Mouse (Mus musculus): ENCODE results near the gene Kcnk4. TPM values are rescaled to one million over a fixed set of nuclear protein-coding genes. Genes with fewer than 3 reads are reported as not detected.

Gene Kcnk4
- polyA plus RNA-seq, 1 experiment = 2.1 TPM

GRCm38 (mm10) chr19:6919876-6920740, 14.2 kb downstream of the Kcnk4 start:
- TF ChIP-seq POLR2A (IDR thresholded peaks at IDR 0.05; ENCODE audit: borderline replicate concordance, extremely low read depth, insufficient read depth, insufficient read length, poor library complexity, severe bottlenecking) = no peak
- TF ChIP-seq CTCF (IDR thresholded peaks at IDR 0.05; ENCODE audit: borderline replicate concordance, extremely low read depth, insufficient read depth, insufficient read length) = no peak
- DNase-seq (ENCODE audit: low read depth) = peak; percentile 42

GRCm38 (mm10) chr19:6919431-6919830, 14.9 kb downstream of the Kcnk4 start:
- DNase-seq (ENCODE audit: low read depth) = no peak
- TF ChIP-seq POLR2A (IDR thresholded peaks at IDR 0.05; ENCODE audit: borderline replicate concordance, extremely low read depth, insufficient read depth, insufficient read length, poor library complexity, severe bottlenecking) = no peak
- TF ChIP-seq CTCF (IDR thresholded peaks at IDR 0.05; ENCODE audit: borderline replicate concordance, extremely low read depth, insufficient read depth, insufficient read length) = no peak

DNA sequence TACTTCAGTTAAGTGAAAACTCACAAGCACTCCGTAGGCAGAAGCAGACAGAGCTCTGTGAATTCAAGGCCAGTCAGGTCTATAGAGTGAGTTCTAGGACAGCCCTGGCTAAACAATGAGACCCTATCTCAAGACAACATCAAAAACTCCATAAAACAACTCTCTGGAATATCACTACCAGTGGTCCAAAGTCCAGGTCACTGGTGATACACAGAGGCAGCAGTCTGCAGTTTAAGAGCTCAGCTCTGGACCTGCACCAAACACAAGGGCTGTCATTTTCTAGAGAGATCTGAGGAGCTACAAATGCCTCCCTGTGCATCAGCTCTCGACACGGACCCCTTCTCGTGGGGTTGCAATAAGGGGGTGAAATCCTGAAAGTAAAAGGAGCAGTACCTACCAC, 16.0 kb downstream of the Kcnk4 start:
- DNase-seq (ENCODE audit: low read depth) = no peak
- TF ChIP-seq CTCF (IDR thresholded peaks at IDR 0.05; ENCODE audit: borderline replicate concordance, extremely low read depth, insufficient read depth, insufficient read length) (no peak), POLR2A (IDR thresholded peaks at IDR 0.05; ENCODE audit: borderline replicate concordance, extremely low read depth, insufficient read depth, insufficient read length, poor library complexity, severe bottlenecking) (no peak)

- TF ChIP-seq CTCF (IDR thresholded peaks at IDR 0.05; ENCODE audit: borderline replicate concordance, extremely low read depth, insufficient read depth, insufficient read length) (no peak), POLR2A (IDR thresholded peaks at IDR 0.05; ENCODE audit: borderline replicate concordance, extremely low read depth, insufficient read depth, insufficient read length, poor library complexity, severe bottlenecking) (no peak)
- no peak for DNase-seq (ENCODE audit: low read depth)
Measured at GRCm38 (mm10) chr19:6916496-6916895, 17.8 kb downstream of the Kcnk4 start.

DNA sequence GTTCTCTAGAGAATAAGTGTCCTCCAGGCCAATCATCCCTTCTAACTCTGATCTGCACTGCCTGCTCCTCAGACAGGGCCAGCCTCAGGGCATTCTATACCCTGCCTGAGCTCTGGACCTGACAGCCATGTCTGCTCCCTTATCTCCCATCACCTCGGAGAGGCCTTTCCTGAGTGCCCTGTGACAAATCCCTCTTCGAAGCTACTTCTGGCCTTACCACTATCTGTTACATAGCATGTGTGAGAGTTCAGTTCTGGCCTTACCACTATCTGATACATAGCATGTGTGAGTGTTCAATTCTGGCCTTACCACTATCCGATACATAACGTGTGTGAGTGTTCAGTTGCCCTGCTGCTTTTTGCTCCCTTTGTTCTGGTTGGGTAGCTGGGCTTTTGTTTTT, 19.0 kb downstream of the Kcnk4 start:
- no peak for DNase-seq (ENCODE audit: low read depth)
- TF ChIP-seq CTCF (IDR thresholded peaks at IDR 0.05; ENCODE audit: borderline replicate concordance, extremely low read depth, insufficient read depth, insufficient read length) = no peak

DNA sequence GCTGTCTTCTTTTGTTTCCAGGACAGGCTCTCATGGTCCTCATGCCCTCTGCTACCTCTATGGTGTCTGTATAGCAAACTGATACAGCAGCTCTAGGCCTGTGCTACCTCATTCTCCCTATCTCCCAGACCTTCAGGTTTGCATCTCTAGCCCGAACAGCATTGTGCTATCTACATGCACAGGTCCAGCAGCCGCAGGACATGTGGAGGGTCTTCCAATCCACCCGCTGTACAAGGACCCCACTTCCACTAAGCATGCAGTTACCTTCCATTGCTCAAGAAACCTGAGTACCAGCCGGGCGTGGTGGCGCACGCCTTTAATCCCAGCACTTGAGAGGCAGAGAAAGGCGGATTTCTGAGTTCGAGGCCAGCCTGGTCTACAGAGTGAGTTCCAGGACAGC, 19.8 kb downstream of the Kcnk4 start:
- DNase-seq (ENCODE audit: low read depth) = no peak

GRCm38 (mm10) chr19:6913991-6914390, 20.3 kb downstream of the Kcnk4 start:
- TF ChIP-seq POLR2A (IDR thresholded peaks at IDR 0.05; ENCODE audit: borderline replicate concordance, extremely low read depth, insufficient read depth, insufficient read length, poor library complexity, severe bottlenecking) (no peak), CTCF (IDR thresholded peaks at IDR 0.05; ENCODE audit: borderline replicate concordance, extremely low read depth, insufficient read depth, insufficient read length) (no peak)
- DNase-seq (ENCODE audit: low read depth) = no peak

More for the DNA sequence above, 19.8 kb downstream of the Kcnk4 start:
- TF ChIP-seq POLR2A (IDR thresholded peaks at IDR 0.05; ENCODE audit: borderline replicate concordance, extremely low read depth, insufficient read depth, insufficient read length, poor library complexity, severe bottlenecking) = no peak
- TF ChIP-seq CTCF (IDR thresholded peaks at IDR 0.05; ENCODE audit: borderline replicate concordance, extremely low read depth, insufficient read depth, insufficient read length) = no peak

GRCm38 (mm10) chr19:6913036-6913435, 21.3 kb downstream of the Kcnk4 start:
- no peak for DNase-seq (ENCODE audit: low read depth)
- TF ChIP-seq CTCF (IDR thresholded peaks at IDR 0.05; ENCODE audit: borderline replicate concordance, extremely low read depth, insufficient read depth, insufficient read length) (no peak), POLR2A (IDR thresholded peaks at IDR 0.05; ENCODE audit: borderline replicate concordance, extremely low read depth, insufficient read depth, insufficient read length, poor library complexity, severe bottlenecking) (no peak)

- TF ChIP-seq CTCF (IDR thresholded peaks at IDR 0.05; ENCODE audit: borderline replicate concordance, extremely low read depth, insufficient read depth, insufficient read length) = no peak
- TF ChIP-seq POLR2A (IDR thresholded peaks at IDR 0.05; ENCODE audit: borderline replicate concordance, extremely low read depth, insufficient read depth, insufficient read length, poor library complexity, severe bottlenecking) = no peak
Measured at GRCm38 (mm10) chr19:6912205-6912970, 21.9 kb downstream of the Kcnk4 start.

DNA sequence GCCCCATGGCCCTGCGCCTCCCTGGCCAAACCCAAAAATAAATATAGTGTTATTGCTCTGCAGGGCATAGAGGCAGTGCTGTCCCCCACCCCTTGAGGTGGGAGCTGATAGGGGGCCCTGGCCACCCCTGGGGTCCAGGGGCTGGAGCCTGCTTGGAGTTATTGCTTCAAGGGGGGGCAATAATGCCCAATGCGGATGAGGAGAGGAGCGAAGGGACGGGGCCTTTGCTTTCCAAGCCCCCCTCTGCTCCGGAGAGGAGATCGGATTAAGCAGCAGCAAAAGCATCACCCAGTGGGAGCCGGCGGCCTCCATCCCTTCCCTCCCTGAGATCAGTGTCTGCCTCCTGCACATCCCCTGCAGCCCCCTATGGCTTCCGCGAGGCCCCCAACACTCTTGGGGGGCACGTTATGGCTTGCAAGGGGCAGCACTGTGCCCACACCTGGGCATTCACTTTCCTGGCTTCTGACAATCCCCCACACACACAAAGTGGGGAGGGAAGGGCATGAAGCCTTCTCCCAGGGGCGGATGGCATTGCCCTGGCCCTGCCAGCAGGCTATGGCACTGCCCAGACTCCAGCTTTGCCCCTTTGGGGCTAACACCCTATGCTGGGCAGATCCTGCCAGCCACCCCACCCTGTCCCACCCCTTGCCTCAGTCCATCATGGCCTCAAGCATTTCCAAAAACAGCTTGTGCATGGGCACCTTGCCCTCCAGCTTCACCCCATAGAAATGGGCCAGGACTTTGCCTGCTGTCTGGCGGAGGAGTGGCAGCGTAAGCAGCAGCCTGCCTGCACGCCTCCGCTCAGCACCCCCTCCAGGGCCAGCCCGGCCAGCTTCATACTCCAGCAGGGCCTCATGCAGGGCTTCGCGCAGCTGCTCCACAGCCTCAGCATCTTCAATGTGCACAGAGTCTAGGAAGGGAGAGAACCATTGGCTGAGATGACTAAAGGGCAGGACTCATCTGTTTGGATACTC, 22.9 kb downstream of the Kcnk4 start:
- no peak for TF ChIP-seq POLR2A (IDR thresholded peaks at IDR 0.05; ENCODE audit: borderline replicate concordance, extremely low read depth, insufficient read depth, insufficient read length, poor library complexity, severe bottlenecking)
- no peak for TF ChIP-seq CTCF (IDR thresholded peaks at IDR 0.05; ENCODE audit: borderline replicate concordance, extremely low read depth, insufficient read depth, insufficient read length)
- DNase-seq (ENCODE audit: low read depth) = no peak

More at GRCm38 (mm10) chr19:6912205-6912970, 21.9 kb downstream of the Kcnk4 start:
- DNase-seq (ENCODE audit: low read depth) = no peak

DNA sequence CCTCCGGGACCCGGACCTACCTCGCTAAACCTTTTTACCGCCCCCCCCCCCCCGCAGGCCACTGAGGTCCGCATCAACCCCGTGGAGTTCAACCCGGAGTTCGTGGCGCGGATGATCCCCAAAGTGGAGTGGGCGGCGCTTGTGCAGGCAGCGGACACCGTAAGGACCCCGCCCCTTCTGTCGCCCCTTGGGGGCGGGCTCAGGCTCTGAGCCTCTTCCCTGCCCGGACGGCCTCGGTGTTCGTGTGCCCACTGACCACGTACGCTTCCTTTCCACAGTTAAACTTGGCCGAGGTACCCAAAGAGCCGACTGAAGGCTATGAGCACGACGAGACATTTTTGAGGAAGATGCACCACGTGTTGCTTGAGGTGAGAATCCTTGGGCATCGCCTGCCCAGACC, 24.0 kb downstream of the Kcnk4 start:
- DNase-seq (ENCODE audit: low read depth) = peak; percentile 58
